Mouse (Mus musculus) cerebral cortex, adult 2 months (tissue): ENCODE data around the gene Fjx1.

Experiments used
- WGBS: fragments of 180-500 bp; shearing (Covaris S2); methylation state at CpG from one replicate; pipeline ENCODE4 v1.1.7; 2018; 5-methylcytosine and 5-hydroxymethylcytosine counted together

Gene Fjx1

DNA sequence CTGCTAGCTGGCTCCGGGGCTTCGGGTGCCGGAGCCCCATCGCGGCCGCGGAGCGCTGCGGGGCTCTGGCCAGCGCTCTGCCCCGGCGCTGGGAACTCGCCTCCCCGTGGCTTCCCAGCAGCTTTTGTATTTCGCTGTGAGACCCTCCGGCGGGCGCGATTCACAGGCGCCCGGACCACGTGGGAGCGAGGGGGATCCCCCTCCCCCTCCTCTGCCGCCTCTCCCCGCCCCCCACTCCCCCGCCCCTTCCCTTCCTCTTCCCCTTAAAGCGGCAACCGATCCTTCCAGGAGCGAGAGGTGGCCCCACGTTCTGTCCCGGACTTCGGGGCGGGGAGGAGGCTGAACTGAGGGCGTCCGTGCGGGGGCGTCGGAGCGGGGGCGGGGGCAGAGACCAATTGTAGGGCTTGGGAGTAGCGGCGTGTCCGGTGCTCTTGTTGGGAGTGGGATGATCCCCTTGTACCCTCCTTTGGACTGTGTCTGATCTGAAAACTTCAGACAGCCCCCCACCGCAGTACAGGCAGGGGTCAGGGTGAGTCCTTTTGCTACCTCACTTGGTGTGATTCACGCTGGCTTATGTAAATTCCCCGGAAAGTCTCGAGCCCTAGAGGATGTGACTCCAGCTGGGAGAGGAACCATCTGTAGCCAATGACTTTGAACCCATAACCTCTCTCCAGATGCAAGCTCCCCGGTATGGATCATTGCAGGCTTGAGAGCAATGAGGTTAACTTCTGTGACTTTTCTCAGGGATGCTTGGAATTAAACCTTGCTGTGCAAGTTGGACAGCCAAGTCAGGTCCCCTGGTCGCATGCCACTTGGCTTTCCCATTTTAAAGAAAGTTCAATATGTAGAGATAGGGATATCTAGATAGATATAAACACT lies at the start of gene Fjx1:
Gene Fjx1, minus strand, starts transcription at position 829 of the 879 bp plus-strand sequence.
- WGBS, result 2% methylated on average over 44 of the region's 49 CpGs

DNA sequence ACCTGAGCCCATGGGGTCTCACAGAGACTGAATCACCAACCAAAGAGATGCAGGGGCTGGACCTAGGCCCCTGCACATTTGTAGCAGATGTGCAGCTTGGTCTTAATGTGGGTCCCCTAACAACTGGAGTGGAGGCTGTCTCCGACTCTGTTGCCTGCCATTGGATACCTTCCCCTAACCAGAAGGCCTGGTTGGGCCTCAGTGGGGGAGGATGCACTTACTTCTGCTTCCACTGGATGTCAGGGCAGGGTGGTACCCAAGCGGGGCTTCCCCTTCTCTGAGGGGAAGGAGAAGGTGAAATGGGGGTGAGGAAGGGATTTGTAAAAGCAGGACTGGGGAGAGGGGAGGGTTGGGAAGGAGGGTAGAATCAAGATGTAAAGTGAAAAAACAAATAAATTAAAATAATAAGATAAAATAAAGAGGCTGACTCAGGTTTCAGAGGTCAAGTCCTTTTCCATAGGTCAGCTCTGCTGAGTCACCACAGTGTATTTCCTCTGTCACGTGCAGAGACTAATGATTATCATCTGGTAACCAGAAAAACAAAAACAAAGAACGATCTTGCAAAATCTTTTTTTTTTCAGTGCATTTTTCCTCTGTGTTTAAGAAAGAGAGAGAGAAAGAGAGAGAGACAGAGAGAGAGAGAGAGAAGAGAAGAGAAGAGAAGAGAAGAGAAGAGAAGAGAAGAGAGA lies 47.8 kb upstream of the Fjx1 start:
- 71% methylated on average over 4 of the region's 4 CpGs for WGBS

DNA sequence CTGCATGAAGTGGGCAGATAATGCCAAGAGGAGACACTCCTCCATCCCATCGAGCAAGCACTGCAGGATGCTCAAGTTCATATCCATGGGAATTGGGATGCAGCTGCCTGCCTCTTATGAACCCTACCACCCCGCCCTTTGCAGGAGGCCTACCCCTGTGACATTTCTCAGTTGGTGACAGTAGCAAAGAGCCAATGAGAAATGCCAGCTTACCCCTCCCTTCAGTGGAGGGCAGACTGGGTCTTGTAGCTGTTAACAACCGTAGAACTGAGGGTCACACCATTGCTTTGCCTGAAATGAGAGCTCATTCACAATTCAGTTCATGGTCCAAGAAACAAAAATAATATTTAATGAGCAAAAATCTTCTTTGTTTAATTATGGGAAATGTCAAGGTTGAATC lies 28.4 kb upstream of the Fjx1 start:
- 79% methylated on average over 3 of the region's 3 CpGs for WGBS

DNA sequence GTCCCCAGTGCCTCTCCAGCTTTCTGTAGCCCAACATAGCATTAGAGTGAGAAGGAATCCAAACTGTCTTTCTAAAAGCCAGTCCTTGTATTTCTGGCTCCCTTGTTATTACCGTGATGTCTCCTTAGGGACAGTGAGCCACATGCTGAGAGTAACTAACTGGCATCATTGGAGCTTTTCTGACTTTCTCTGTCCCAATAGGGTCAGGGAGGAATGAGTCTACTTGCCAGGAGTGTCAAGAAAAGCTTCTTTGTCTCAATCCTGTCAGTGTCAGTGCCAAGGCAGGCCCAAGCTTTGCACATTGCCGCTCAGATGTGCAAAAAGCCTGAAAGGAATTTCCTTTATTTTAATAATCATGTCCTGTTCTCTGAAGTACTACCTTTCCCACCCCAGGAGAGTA lies 23.8 kb upstream of the Fjx1 start:
- 61% methylated on average over 2 of the region's 2 CpGs for WGBS

- 55% methylated on average over 3 of the region's 3 CpGs for WGBS
These were observed 16.3 kb upstream of the Fjx1 start for GRCm38 (mm10) chr2:102468645-102469044.

GRCm38 (mm10) chr2:102464342-102464732 lies 12.0 kb upstream of the Fjx1 start:
- WGBS, result 73% methylated on average over 2 of the region's 2 CpGs

- WGBS, result 57% methylated on average over 12 of the region's 12 CpGs
These were observed 11.5 kb upstream of the Fjx1 start for GRCm38 (mm10) chr2:102463587-102464341.

DNA sequence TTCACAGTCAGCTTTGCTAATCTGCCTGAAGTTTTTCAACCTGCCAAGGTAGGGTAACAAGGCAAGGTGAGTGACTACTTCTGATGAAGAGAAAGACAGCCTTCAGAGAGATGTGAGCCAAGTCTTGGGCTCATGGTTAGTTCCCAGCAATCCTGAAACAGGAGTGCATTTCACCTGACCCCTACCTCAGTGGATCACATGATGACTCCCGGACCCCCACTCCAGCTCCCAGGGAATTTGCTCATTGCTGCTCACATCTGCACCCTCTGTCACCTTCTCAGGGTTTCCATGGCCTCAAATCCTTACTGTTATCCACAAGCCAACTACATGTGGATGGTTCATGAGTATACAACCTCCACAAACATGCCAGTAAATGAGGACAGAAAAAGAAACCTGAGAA lies 9.2 kb upstream of the Fjx1 start:
- 97% methylated on average over 1 of the region's 1 CpGs for WGBS

GRCm38 (mm10) chr2:102455126-102455525 lies 2.8 kb upstream of the Fjx1 start:
- 97% methylated on average over 1 of the region's 1 CpGs for WGBS

- 14% methylated on average over 3 of the region's 3 CpGs for WGBS
These were observed 1.1 kb upstream of the Fjx1 start for GRCm38 (mm10) chr2:102453447-102453846.

GRCm38 (mm10) chr2:102450761-102451670 lies 1.3 kb downstream of the Fjx1 start:
- under 1% methylated on average over 108 of the region's 109 CpGs for WGBS

DNA sequence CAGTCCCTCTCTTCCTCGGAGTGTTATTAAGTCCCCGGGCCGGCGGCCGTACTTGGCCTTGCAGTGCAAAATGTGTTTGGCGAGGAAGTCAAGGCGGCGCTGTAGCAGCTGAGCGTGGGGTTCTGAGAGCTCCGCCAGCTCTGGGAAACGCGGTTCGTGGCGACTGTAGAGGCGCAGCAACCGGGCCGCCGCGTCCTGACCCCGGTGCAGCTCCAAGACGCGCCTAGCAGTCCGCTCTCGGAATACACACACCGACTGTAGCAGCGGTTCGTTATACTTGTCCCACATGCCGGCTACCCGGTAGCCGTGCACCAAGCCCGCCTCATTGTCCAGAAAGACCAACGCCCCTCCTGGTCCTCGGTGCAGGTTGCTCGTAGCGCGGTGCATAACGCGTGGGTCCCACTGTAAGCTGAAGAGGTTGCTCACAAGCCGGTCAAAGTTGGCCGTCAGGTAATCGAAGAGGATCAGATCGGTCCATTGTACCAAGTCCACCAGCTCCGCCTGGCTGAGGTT lies 2.0 kb downstream of the Fjx1 start:
- WGBS, result under 1% methylated on average over 43 of the region's 43 CpGs

DNA sequence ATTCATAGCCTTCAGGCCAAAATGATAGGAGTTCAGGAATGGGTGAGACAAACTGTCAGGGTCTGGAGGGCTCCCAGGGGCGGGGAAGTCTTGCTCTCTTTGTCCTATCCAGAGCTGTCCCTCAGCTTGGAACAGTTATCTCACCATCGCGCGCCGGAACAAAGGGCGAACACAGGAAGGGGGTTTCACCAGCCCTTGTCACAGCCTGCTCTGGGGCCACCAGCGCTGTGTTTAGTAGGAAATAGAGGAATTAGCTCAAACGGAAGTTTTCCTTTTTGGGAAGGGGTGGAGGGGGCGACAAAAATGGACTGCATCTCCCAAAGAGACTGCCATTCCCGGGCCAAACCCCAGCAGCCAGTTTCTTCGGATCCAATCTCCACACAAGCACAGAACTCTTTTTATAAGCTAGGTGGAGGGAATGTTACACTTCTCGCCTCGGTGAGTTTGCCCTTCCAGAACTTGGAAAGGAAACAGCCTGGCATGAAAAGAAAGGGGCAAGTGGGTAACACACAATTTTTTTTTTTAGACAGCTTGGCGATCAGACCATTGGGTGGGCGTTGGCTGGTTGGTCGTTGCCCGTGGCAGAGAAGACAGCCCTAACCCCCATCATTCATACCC lies 2.6 kb downstream of the Fjx1 start:
- WGBS, result 7% methylated on average over 17 of the region's 17 CpGs

DNA sequence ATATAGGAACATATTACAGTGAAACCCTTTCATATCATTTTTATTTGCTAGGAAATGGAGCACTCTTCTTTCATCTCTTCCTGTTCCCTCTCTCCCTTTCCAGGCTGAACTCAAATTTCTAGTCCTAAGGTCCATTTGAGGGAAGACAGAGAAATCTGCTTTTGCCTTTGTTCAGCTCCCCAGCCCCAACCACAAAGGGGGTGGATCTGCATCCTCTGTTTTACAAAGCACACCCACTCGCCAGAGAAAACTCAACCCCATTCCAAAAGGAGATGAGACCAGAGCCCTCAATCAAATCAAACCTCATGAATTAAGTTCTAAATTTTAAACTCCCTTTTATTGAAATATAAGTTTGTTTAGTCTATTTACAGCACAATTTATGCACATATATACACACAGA lies 3.2 kb downstream of the Fjx1 start:
- WGBS, result 51% methylated on average over 1 of the region's 1 CpGs

DNA sequence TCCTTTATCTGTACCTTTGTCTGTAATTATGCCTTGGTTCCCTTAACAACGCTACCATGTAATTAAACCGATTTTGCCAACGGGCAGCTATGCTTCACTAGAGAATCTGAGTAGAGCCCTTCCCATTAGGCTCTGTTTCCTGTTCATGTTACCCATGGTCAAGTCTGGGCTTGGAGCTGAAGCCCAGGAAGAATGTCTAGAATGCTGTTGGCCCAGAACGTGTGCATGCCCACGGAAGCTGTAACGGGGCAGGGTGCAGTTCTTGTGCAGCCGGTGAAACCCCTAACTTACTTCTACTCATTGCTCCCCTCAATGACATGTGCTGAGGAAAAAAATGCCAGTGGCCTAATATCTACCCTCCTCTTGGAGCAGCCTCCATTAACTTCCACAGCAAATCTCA lies 4.5 kb downstream of the Fjx1 start:
- 72% methylated on average over 7 of the region's 7 CpGs for WGBS

- WGBS, result 65% methylated on average over 4 of the region's 4 CpGs
These were observed 5.4 kb downstream of the Fjx1 start for GRCm38 (mm10) chr2:102446851-102447250.

GRCm38 (mm10) chr2:102437357-102438030 lies 14.8 kb downstream of the Fjx1 start:
- 77% methylated on average over 8 of the region's 8 CpGs for WGBS

- WGBS, result 46% methylated on average over 1 of the region's 1 CpGs
These were observed 18.4 kb downstream of the Fjx1 start for GRCm38 (mm10) chr2:102433879-102434278.

DNA sequence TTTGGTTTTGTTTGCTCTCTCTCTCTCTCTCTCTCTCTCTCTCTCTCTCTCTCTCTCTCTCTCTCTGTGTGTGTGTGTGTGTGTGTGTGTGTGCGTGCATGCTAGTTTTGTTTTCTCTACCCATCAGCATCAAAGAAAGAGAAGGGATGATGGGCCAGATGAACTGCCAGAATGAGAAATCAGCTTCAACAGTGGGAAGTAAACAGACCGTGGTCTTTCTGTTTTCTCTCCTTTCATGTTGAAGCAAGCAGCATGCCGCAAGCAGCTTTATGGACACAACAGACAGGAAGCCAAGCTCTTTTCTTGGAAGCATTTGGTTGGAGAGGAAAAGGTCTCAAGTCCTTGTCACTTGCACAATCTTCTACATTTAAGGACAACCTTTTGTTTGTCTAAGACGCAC lies 21.2 kb downstream of the Fjx1 start:
- 55% methylated on average over 4 of the region's 4 CpGs for WGBS

GRCm38 (mm10) chr2:102426434-102426833 lies 25.9 kb downstream of the Fjx1 start:
- WGBS, result 91% methylated on average over 3 of the region's 3 CpGs
